Mouse (Mus musculus) stomach, postnatal 0 days (tissue): ENCODE results near the gene Dpf3. TPM values are rescaled to one million over a fixed set of nuclear protein-coding genes. Genes with fewer than 3 reads are reported as not detected.

Experiments
- ATAC-seq: fragments of 200-750 bp; cut with Nextera tagmentation; 2 replicates; pipeline ENCODE4 v1.8.0; 2017; ENCODE audit not compliant: low FRiP score, low TSS enrichment
- DNase-seq: peaks from one replicate; pipeline ENCODE4 v3.0.0-alpha.2; 2016; ENCODE audit warnings: low spot score
- H3K27ac ChIP-seq: fragments of 300-500 bp; sonication (generic); replicated peaks from 2 replicates; pipeline ENCODE4 v1.5.1; 2014; ENCODE audit warnings: mild to moderate bottlenecking, control low read depth
- H3K27me3 ChIP-seq: fragments of 300-500 bp; sonication (generic); 2 replicates; pipeline ENCODE4 v1.6.1; 2014; ENCODE audit warnings: low read length; ENCODE audit not compliant: control insufficient read depth, insufficient read depth
- H3K36me3 ChIP-seq: fragments of 300-500 bp; sonication (generic); 2 replicates; pipeline ENCODE4 v1.6.1; 2014; ENCODE audit warnings: low read length, mixed read lengths; ENCODE audit not compliant: control insufficient read depth, insufficient read depth
- H3K4me1 ChIP-seq: fragments of 300-500 bp; sonication (generic); replicated peaks from 2 replicates; pipeline ENCODE4 v1.6.1; 2014; ENCODE audit warnings: antibody characterized with exemption; ENCODE audit not compliant: control insufficient read depth, insufficient read depth
- H3K4me2 ChIP-seq: fragments of 300-500 bp; sonication (generic); replicated peaks from 2 replicates; pipeline ENCODE4 v1.6.1; 2014; ENCODE audit warnings: low read depth, mild to moderate bottlenecking, control low read depth, moderate library complexity
- H3K4me3 ChIP-seq: fragments of 300-500 bp; sonication (generic); 2 replicates; pipeline ENCODE4 v1.5.1; 2014; ENCODE audit warnings: low read depth, low read length, control low read depth
- H3K9ac ChIP-seq: fragments of 300-500 bp; sonication (generic); 2 replicates; pipeline ENCODE4 v1.6.1; 2014; ENCODE audit warnings: mild to moderate bottlenecking, low read length, control low read depth, mixed read lengths
- H3K9me3 ChIP-seq: fragments of 300-500 bp; sonication (generic); 2 replicates; pipeline ENCODE4 v1.6.1; 2016; ENCODE audit warnings: low read length; ENCODE audit not compliant: control insufficient read depth
- CTCF ChIP-seq: IDR thresholded peaks from 2 replicates; pipeline ENCODE4 v1.5.1; 2016; ENCODE audit warnings: antibody characterized with exemption, low read depth, mild to moderate bottlenecking, moderate library complexity
- EP300 ChIP-seq: optimal IDR thresholded peaks from 2 replicates; pipeline ENCODE3; 2016; ENCODE audit warnings: antibody characterized with exemption
- WGBS: fragments of 180-500 bp; shearing (Covaris S2); extraction: QIAGEN DNeasy Blood & Tissue Kit; methylation state at CpG from one replicate; pipeline ENCODE4 v1.1.7; 2014; 5-methylcytosine and 5-hydroxymethylcytosine counted together
- polyA plus RNA-seq: library from polyadenylated mRNA; unstranded; fragments of >200 nt; fragmentation: Nextera tagmentation; extraction: Ambion mirVana; gene quantifications from 2 replicates; pipeline ENCODE4 v1.2.1, GENCODE M21; 2015

The Dpf3 gene
- polyA plus RNA-seq, 1 experiment from 2014 or later, result 3.0 TPM

GRCm38 (mm10) chr12:83301616-83302319, 185.7 kb downstream of the Dpf3 start:
- WGBS, result 61% methylated on average over 18 of the region's 18 CpGs
- Histone ChIP-seq H3K9ac (no peak overlapping the region), H3K4me1 (no peaks in the 10 kb centered on the region), H3K4me3 (no peak overlapping the region), H3K27me3 (no peaks in the 10 kb centered on the region), H3K36me3 (no peaks in the 10 kb centered on the region), H3K27ac (no peak overlapping the region), H3K9me3 (no peaks in the 10 kb centered on the region), H3K4me2 (no peak overlapping the region)
- DNase-seq (peak; percentile 82), ATAC-seq (peak; percentile 91)
- TF ChIP-seq EP300 (no peak), CTCF (no peak)

DNA sequence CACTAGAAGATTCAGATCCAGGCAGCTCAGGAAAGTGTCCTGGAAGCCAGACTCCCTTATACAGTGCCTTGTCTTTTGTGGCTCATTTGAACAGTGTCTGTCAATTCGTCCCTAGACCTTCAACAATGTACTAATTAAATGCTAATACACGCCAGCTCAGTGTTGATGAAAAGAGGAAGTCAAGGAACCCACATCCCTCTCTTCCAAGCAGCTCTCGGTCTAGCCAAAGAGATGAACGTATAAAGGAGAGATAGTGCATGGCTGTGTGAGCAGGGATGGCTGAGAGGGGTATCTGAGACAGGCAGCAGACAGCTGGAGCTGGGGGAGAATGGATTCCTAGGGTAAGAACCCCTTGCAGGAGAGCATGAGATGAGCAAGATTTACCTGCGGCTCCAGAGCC, 189.2 kb downstream of the Dpf3 start:
- no peak overlapping the region for H3K9ac ChIP-seq
- H3K4me2 ChIP-seq, result no peak overlapping the region
- no peak overlapping the region for H3K27ac ChIP-seq
- TF ChIP-seq CTCF, result no peak
- TF ChIP-seq EP300, result no peak
- WGBS, result 84% methylated on average over 5 of the region's 5 CpGs
- H3K9me3 ChIP-seq, result no peaks in the 10 kb centered on the region
- no peaks in the 10 kb centered on the region for H3K27me3 ChIP-seq
- DNase-seq (no peak), ATAC-seq (no peak)
- no peaks in the 10 kb centered on the region for H3K4me1 ChIP-seq
- H3K4me3 ChIP-seq, result no peak overlapping the region
- H3K36me3 ChIP-seq, result no peaks in the 10 kb centered on the region

DNA sequence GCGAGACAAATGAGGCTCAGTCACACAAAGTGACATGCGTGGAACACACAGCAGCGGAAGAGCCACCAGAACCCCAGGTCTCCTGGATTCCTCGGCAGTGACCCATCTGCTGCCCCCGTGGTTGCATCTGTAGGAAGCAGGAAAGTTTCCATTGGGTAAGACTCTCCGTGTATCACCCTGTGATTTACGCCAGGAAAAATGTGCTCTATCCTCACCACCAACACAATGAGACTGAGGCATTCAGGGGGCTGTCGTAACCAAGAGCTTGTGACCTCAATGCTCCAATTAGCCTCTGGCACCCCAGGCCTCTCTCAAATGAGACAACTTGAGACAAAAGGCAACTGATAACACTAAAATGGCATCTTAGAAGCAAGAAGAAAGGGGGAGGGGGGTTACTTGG, 192.5 kb downstream of the Dpf3 start:
- 69% methylated on average over 8 of the region's 8 CpGs for WGBS
- Histone ChIP-seq H3K9ac (no peak overlapping the region), H3K9me3 (no peaks in the 10 kb centered on the region), H3K4me2 (no peak overlapping the region), H3K27me3 (no peaks in the 10 kb centered on the region), H3K4me3 (no peak overlapping the region), H3K27ac (no peak overlapping the region), H3K36me3 (no peaks in the 10 kb centered on the region), H3K4me1 (no peaks in the 10 kb centered on the region)
- ATAC-seq (no peak), DNase-seq (no peak)
- TF ChIP-seq EP300, result no peak
- no peak for TF ChIP-seq CTCF

GRCm38 (mm10) chr12:83291915-83292314, 195.6 kb downstream of the Dpf3 start:
- Histone ChIP-seq H3K4me1 (no peaks in the 10 kb centered on the region), H3K36me3 (no peaks in the 10 kb centered on the region), H3K27ac (no peak overlapping the region), H3K4me2 (no peak overlapping the region), H3K9ac (no peak overlapping the region), H3K4me3 (no peak overlapping the region), H3K27me3 (no peaks in the 10 kb centered on the region), H3K9me3 (no peaks in the 10 kb centered on the region)
- no peak for DNase-seq
- no peak for ATAC-seq
- no peak for TF ChIP-seq EP300
- TF ChIP-seq CTCF, result no peak
- 65% methylated on average over 5 of the region's 5 CpGs for WGBS

GRCm38 (mm10) chr12:83286496-83287492, 200.7 kb downstream of the Dpf3 start:
- Histone ChIP-seq H3K4me2 (no peak overlapping the region), H3K4me3 (no peak overlapping the region), H3K9me3 (no peaks in the 10 kb centered on the region), H3K27me3 (no peaks in the 10 kb centered on the region), H3K27ac (no peak overlapping the region), H3K9ac (no peak overlapping the region), H3K4me1 (no peaks in the 10 kb centered on the region), H3K36me3 (no peaks in the 10 kb centered on the region)
- ATAC-seq (peak; percentile 65; the same call in 1 of the 2 replicates), DNase-seq (no peak)
- TF ChIP-seq CTCF (no peak), EP300 (no peak)
- 65% methylated on average over 17 of the region's 17 CpGs for WGBS
